Mouse (Mus musculus) CD4-positive, CD25-positive, alpha-beta regulatory T cell, adult 2 months (primary cell): ENCODE data around the gene Stab2.

Source experiments
- DNase-seq: peaks from one replicate; pipeline ENCODE4 v3.0.0-alpha.2; 2012; ENCODE audit warnings: low read depth, low spot score

The Stab2 gene

DNA sequence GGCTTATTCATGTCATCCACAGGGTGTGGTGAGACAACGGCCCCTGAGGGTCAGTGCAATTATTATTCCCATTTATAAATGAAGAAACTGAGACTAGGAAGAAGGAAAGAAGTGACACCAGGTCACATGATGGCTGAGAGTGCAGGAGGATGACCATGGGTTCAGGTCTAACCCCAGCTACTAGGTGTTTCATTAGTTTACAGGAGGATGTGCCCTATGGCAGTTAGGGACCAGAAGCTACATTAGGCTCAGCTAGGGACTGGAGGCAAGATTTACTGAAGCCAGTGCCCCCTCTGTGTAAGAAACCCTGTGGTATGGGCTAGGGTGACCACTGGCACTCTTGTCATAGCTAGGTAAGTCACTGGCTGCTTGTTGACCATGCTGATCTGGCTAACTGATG lies 116.8 kb downstream of the Stab2 start:
- DNase-seq = no peak

GRCm38 (mm10) chr10:86890166-86890930 lies 117.5 kb downstream of the Stab2 start:
- no peak for DNase-seq

GRCm38 (mm10) chr10:86889440-86889839 lies 118.4 kb downstream of the Stab2 start:
- no peak for DNase-seq

DNA sequence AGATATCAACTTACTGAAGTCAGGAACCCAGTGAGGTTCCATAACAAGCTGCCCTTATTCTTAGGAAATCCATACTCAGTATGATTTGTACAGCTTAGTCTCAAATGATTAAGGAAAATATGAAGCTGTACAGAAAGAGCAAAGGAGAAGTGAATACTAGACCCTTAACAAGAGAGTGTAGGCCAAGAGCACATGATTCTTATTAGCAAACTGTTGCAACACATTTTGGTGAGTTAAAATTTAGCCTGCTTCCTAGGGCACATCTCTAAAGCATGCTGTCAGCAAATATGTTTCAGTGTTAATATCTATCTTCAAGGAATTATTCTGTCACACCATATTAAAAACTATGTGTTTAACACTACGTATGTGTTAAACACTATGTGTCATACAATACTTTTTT lies 121.4 kb downstream of the Stab2 start:
- DNase-seq = no peak

DNA sequence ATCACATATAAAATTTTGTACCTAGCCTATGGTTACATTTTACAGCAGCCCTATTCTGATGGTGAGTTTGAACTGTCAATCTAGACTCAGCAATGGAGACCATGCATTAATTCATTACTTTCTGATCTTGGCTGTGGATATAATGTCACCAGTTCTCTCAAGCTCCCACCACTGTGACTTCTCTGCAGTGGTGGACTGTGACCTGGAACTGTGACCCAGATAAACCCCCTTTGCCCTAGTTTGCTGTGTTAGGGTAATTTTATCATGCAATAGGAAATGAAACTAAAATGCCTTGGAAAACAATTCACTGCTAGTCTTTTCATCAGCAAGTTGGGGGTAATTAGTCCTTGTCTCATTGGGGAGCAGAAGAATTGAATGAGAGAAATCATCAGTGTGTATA lies 126.4 kb downstream of the Stab2 start:
- DNase-seq = no peak

DNA sequence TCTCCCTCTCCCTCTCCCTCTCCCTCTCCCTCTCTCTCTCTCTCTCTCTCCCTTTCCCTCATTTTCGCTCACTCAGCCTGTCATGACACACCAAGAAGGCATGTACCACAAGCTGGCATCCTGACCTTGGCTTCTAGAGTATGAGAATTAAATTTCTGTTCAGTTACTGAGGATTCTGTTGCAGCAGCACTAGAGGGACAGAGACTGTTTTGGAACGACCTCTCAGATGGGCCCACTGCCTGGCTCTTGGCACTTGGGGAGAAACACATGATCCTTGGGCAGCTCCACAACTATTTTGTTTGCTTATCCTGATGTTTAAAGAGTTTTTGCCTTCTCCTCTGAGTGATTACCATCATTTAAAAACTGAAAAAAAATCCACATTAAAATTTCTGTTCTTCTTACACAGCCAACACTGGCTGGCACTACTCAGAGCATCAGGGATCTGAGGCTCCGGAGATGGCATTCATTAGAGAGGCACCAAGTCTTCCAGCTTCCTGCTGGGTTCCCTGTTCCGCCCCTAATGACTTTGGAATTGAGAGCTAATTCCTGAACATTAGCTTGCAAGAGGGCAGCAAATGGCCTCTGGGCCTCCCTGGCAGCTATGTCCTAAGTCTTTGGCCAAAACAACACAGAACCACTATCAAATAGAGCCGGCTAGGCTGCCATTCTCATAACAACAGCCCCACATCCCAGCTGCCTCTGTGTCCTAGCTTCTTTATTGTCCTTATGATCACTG lies 127.6 kb downstream of the Stab2 start:
- no peak for DNase-seq

GRCm38 (mm10) chr10:86878721-86879120 lies 129.1 kb downstream of the Stab2 start:
- DNase-seq = no peak

DNA sequence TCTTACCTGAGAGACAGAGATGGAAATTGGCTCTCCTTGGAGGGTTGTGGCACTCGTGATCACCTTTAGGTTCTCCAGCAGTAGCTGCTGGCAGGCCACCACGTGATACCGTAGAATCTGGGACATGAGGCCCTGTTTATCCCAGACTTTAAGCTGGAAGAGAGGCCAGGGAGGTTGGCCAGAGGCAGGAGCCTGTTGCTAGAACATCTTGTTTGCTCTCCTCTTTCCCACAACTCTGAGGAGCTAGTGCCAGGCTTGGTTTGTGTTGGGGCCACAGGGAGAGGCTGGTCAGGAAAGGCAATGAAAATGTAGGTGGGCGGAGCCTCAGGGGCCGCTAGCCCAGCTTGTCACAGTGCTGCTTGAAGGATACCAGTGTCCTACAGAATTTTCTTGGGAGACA lies 135.2 kb downstream of the Stab2 start:
- DNase-seq = no peak

DNA sequence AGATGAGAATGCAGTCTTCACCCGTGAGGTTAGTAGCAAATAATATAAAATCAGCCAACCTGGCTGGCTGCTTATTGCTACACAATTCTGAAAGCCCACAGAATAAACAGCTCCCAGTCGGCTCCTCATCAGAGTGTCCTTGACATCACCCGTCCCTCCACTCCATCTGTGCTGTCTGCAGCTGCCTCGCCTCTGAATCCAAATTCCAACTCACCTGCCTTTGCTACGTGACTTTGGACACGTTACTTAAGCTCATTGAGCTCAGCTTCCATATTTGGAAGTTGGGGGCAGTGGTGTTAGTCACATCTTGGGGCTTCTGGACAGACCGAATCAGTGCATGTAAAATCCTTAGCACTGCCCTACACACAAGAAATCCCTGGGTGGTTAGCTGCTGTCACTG lies 135.7 kb downstream of the Stab2 start:
- no peak for DNase-seq

DNA sequence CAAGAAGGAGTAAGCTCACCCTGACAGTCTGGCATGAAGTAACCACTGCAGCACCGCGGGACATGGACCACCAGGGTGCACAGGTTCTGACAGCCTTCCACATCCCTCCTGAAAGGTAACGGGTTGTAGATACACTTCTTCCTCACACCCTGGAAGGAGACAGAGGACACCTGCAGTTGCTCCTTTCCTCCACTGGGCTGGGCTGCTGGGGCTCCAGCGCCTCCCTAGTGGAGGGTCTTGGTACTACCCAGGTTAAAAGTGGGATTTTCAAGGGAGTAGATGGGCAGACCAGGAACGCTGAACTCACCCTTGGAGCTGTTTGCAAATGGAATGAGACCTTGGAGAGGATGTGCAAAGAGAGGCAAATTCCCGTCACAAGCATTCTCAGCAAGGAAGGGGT lies 144.4 kb downstream of the Stab2 start:
- peak; percentile 15 for DNase-seq

DNA sequence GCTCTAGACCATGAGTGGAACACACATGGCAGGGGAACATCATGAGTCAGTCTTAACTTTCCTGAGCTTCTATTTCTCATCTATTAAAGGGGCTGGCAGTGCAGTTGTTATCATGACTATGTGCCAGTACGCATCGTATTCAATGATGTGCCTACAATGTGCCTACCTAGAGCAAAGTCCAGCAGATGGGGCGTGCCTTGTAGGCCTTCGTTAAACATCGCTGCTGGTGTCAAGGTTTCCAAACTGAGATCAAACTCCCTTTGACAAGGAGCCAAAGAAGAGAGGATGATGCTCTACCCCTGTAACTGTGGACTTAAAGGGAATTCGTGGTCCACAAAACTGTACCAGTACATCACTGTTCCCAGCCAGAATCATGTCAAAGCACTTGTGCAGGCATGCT lies 145.3 kb downstream of the Stab2 start:
- no peak for DNase-seq

- no peak for DNase-seq
Measured at GRCm38 (mm10) chr10:86860396-86860795, 147.4 kb downstream of the Stab2 start.

DNA sequence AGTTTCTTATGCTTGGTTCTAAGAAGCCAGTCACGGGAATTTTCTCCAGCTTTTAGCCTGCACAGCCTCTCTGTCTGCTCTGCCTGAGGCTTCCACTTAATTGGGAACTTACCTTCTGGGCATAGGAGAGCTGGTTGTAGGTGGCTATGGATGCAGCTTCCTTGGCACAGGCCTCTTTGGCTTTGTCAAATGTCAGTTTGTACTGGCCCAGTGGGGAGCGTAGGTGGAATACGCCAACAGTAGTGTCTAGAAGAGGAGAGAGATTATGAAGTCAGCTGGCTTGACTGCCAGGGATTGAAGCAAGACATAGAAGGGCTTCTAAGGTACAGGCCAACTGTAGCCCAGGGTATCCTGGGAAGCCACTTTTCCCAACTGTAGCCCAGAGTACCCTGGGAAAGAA lies 154.4 kb downstream of the Stab2 start:
- DNase-seq = no peak

DNA sequence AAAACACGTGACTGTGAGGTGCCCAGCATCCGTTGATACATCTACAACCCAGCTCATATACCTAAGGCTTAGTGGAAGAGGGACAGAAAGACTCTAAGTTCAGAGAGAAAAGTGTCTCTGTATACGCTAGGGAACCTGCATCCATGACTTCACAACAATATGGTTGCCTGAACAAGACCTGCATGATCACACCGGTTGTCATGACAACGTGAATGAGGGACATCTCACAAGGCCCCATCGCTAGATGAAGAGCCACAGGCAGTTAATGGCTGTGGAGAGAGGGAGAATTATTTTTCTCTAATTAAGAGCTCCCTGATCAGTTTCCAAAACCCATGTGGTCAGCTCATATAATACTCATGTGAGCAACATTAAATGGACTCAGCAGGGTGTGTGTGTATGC lies 155.7 kb downstream of the Stab2 start:
- DNase-seq = no peak

DNA sequence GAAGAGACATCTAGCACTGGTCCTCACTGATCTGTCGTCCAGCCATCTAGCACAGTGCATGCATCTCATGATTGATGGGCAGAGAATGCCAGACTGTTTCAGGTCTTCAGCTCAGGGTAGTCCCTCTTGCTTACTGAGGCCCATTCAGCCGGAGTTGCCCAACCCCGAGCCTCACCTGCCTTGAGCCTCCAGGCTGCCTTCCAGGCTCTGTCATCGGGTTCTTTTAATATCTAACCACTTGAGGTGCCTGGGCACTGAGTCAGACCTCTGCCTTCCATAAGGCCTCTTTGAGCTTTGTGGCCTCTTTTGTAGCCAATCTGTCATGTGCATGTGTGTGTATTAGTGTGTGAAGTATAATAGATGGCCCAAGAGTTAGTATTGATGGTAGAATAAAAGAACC lies 158.3 kb downstream of the Stab2 start:
- DNase-seq = no peak

DNA sequence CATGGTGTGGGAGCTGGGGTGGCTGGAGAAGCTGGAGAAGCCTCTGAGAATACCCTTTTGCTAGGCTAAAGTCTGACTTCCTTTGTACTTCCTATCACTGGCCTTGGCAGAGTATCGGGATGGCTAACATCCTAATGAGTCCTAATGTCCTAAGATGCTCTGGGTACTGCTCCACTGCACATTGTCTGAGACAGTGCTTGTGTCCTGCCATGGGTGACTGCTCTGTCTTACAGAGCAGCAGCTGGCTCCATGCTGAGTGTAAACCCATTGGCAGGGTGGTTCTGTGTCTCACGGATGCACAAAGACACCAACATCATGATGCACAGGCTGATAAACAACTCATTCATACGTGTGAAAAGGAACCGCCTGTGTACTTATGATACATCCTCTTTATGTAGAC lies 158.7 kb downstream of the Stab2 start:
- DNase-seq = no peak

GRCm38 (mm10) chr10:86846926-86847467 lies 160.8 kb downstream of the Stab2 start:
- DNase-seq = no peak

GRCm38 (mm10) chr10:86842659-86843058 lies 165.2 kb downstream of the Stab2 start:
- DNase-seq = no peak

DNA sequence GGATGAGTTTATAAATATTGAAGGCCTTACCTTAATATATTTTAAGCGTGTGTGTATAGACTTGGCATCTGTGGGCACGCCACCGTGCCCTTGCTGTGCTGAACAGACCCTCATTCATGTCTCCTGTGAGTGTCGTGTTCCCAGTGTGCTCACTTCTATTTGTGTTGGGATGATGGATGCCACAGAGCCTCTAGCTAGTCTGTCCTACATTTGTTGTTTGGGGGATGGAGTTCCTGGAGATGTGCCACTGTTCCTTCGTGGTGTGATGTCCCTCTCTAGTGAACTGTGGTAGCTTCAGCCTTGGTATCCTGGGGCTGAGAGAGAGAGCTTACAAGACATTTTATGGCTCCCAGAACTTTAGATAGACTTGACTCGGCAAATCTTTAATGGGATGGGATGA lies 169.0 kb downstream of the Stab2 start:
- no peak for DNase-seq

DNA sequence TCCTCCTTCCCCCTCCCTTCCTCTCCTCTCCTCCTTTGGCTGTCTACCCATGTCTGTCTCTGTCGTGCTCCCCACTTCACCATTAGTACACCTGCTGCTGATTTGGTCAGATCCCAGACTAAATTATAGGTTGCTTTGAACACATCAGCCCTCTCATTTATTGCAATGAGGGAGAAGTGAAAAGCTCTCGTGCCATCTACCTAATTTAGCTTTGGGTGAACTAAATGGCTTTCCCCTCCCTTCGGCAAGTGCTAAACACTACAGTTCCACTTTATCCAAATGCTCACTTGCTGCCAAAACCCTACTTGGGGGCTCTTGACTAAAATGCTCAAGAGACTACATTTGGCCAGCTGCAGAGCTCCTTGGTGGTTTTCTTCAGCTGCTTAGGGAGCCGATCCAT lies 171.0 kb downstream of the Stab2 start:
- DNase-seq = no peak

- peak; percentile 27 for DNase-seq
Measured at GRCm38 (mm10) chr10:86829515-86829914, 178.3 kb downstream of the Stab2 start.

GRCm38 (mm10) chr10:86828221-86829135 lies 179.3 kb downstream of the Stab2 start:
- no peak for DNase-seq
